Mouse (Mus musculus) yolk sac, embryonic 10.5 days (tissue): ENCODE measurements around the gene Tas2r102.
A peak's percentile ranks its signal among the peaks of the same experiment; 100 is the strongest.

ENCODE experiments used
- DNase-seq: peaks from one replicate; pipeline ENCODE4 v3.0.0-alpha.2; 2017; ENCODE audit warnings: low spot score

The Tas2r102 gene

DNA sequence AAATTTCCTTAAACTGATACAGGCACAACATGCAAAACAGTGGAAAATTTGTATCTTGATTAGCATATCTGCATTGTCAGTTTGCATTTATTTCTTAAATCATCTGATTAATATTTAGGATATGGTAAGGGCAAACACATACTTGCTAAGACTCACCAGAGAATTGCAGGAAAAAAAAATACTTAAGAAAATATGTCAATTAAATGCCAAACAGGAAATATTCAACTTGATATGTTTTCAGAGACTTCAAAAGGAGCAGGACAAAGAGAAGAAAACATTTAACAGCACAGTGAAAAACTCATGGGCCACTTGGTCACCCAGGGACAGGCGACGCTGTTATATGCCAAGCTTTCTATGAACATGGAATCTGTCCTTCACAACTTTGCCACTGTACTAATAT, at the start of gene Tas2r102:
Gene Tas2r102, plus strand, starts transcription at position 301 of the 400 bp plus-strand sequence.
- no peak for DNase-seq

DNA sequence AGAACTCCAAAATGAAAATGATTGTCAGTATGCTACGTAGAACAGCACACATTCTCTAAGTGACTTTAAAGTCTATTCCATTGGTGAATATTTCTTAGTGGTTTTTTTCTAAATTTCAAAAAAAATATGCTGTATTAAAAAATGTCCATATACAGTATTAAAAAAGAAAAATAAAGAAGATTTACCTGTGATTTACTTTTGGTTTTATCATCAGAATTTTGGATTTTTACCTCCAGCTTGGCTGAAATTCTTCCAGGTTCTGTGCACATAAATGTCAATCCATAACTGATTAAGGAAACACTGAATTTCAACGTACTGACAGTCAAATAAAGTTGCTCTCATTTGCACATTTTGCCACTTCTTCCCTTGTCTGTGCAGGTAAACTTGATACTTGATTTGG, 24.0 kb upstream of the Tas2r102 start, which contains the start of gene Tas2r115:
Gene Tas2r115, minus strand, starts transcription at position 101 of the 400 bp plus-strand sequence.
- DNase-seq = no peak

DNA sequence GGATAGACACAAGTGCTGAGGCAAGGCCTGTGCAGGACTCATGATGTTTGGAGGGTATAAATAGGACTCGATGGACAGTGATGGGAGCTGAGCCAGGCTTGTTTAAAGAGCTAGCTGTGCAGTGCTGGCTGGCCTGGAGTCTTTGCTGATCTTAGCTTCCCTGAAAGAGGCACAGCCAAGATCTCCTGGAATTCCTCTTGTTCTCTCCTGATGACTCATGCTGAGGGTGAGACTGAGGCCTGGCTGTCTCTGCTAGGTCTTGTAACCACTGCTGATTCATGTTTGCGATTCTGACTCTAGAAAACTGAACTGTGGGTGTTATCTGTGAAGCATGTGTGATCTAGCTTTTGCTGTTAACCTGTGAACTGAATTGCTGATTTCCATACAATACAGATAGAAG, 11.7 kb upstream of the Tas2r102 start:
- no peak for DNase-seq

DNA sequence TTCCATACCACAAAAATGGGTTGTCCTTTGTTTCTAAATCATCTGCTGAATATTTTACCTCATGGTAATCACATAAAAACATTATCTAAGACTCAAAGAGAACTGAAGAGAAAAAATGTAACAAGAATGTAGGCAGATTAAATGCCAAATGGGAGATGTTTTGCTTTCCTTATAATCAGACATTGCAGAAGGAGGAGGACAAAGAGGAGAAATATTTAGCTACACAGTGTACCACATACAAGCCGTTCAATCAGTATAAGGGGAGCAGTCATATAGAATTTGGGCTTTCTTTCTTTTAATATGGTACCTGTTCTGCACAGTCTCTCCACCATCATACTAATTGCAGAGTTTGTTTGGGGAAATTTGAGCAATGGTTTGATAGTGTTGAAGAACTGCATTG, 7.5 kb upstream of the Tas2r102 start, which contains the start of gene Tas2r124:
Gene Tas2r124, plus strand, starts transcription at position 301 of the 400 bp plus-strand sequence.
- no peak for DNase-seq

DNA sequence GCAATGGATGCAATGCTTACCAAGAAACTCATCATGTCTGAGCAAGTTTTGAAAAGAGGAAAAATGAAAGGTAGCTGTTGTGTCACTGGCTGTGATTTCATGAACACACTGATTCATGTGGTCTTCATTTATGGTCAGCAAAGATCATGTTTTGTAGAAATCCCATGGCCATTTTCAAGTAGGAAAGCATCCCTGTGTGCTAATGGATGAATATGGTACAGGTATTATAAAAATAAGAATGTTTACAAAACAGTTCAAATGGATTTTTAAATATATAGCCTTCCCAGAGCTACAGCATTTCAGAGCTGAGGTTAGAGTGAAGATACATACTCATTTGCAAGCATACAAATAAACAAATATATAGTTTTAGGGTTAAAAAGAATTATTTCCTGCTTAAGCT, 16.1 kb downstream of the Tas2r102 start, which contains the start of gene Tas2r136:
Gene Tas2r136, minus strand, starts transcription at position 101 of the 400 bp plus-strand sequence.
- DNase-seq = no peak

DNA sequence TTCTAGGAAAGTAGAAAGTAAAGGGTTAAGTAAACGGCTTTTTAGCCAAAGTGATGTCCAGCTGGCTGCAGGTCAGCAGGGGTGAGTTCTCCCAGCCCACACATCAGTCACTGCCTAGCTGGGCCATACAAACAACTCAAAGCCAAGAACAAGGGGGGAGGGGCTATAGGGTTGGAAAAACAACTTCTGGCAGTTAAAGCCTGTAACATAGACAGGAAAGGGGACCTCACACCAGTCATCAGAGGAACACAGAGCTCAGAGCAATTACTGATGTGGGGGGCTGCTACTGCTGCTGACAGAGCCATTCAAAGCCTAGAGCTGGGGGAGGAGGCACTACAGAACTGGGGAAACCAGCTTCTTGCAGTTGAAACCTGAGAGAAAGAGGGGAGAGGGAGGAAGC, 33.5 kb downstream of the Tas2r102 start:
- peak; percentile 18 for DNase-seq

DNA sequence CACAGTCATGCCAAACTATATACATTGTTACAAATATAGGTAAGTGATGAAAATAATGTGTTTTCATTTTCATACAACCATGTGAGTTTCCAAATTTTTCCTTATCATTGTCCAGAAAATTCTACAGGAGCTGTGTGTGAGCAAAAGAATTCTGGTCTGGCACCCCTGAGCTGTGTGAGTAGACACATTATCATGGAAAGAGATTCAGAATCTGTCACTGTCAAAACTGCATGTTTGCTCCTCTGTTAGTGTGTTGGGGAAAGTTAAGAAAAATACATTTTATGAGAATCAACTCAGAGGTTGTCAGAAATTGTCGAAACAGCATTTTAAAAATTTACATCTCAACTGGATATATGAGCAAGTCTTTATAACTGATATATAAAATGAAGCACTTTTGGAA, 40.6 kb downstream of the Tas2r102 start, which contains the start of gene Tas2r117:
Gene Tas2r117, plus strand, starts transcription at position 301 of the 400 bp plus-strand sequence.
- no peak for DNase-seq
